Mouse (Mus musculus) midbrain, embryonic 15.5 days (tissue): ENCODE data around the gene Ptprk. TPM values are rescaled to one million over a fixed set of nuclear protein-coding genes. Genes with fewer than 3 reads are reported as not detected.

Experiments used
- ATAC-seq: fragments of 200-750 bp; cut with Nextera tagmentation; replicated peaks from 2 replicates; pipeline ENCODE4 v1.8.0; 2017; ENCODE audit warnings: moderate TSS enrichment
- H3K27ac ChIP-seq: fragments of 300-500 bp; sonication (generic); 2 replicates; pipeline ENCODE4 v1.5.1; 2015; ENCODE audit warnings: mild to moderate bottlenecking, inconsistent platforms
- H3K27me3 ChIP-seq: fragments of 300-500 bp; sonication (generic); replicated peaks from 2 replicates; pipeline ENCODE4 v1.6.1; 2015; ENCODE audit warnings: inconsistent platforms
- H3K36me3 ChIP-seq: fragments of 300-500 bp; sonication (generic); replicated peaks from 2 replicates; pipeline ENCODE4 v1.6.1; 2015; ENCODE audit warnings: inconsistent platforms
- H3K4me1 ChIP-seq: fragments of 300-500 bp; sonication (generic); 2 replicates; pipeline ENCODE4 v1.6.1; 2015; ENCODE audit warnings: inconsistent platforms
- H3K4me2 ChIP-seq: fragments of 300-500 bp; sonication (generic); 2 replicates; pipeline ENCODE4 v1.6.1; 2015; ENCODE audit warnings: inconsistent platforms, mild to moderate bottlenecking, moderate library complexity
- H3K4me3 ChIP-seq: fragments of 300-500 bp; sonication (generic); 2 replicates; pipeline ENCODE4 v1.5.1; 2015; ENCODE audit warnings: mild to moderate bottlenecking, inconsistent platforms
- H3K9ac ChIP-seq: fragments of 300-500 bp; sonication (generic); 2 replicates; pipeline ENCODE4 v1.6.1; 2015; ENCODE audit warnings: mild to moderate bottlenecking, inconsistent platforms
- H3K9me3 ChIP-seq: fragments of 300-500 bp; sonication (generic); 2 replicates; pipeline ENCODE4 v1.6.1; 2016; ENCODE audit warnings: inconsistent platforms
- WGBS: fragments of 180-500 bp; shearing (Covaris S2); methylation state at CpG from one replicate; pipeline ENCODE4 v1.1.7; 2015; ENCODE audit warnings: mixed read lengths; 5-methylcytosine and 5-hydroxymethylcytosine counted together
- polyA plus RNA-seq: library from polyadenylated mRNA; unstranded; fragments of >200 nt; fragmentation: Nextera tagmentation; extraction: Ambion mirVana; gene quantifications from 2 replicates; pipeline ENCODE4 v1.2.1, GENCODE M21; 2015

The Ptprk gene
- polyA plus RNA-seq, 1 experiment from 2014 or later, result 33.3 TPM

DNA sequence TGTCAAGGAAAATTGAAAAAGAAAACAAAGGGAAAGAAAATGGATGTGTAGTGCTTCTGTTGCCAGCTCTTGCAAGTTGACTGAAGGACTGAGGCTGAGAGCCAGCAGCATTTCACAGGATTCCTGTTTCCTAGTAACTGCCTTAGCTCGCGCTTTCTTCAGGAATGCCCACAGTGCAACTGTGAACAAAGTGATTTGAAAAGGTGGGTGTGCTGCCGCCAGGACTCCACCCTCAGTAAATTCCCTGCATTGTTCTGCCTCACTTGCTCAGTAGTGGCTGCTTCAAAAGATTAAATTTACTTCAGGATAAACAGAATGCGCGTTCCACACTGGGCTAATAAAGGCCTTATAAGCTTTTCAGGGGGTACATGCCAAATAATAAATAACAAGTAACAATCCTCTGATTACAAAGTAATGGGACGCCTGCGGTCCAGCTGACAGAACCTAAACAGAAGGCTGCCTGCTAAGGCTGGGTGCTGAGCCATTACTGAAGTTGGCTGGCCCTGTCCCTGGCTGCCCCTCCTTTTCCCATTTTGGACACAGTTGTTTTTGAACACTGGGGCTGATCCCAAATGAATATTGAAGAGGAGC is 418.7 kb downstream of the Ptprk start:
- Histone ChIP-seq H3K9ac (peak overlapping the region; percentile 20; the same call in 1 of the 2 replicates), H3K27me3 (no peaks in the 10 kb centered on the region), H3K9me3 (no peaks in the 10 kb centered on the region), H3K27ac (peak overlapping the region; percentile 65), H3K4me3 (peak overlapping the region; percentile 18), H3K4me1 (peaks cover 15% of the 10 kb centered on the region), H3K4me2 (peak overlapping the region; percentile 47), H3K36me3 (no peaks in the 10 kb centered on the region)
- WGBS, result 4% methylated on average over 7 of the region's 7 CpGs
- peak; percentile 94 for ATAC-seq

DNA sequence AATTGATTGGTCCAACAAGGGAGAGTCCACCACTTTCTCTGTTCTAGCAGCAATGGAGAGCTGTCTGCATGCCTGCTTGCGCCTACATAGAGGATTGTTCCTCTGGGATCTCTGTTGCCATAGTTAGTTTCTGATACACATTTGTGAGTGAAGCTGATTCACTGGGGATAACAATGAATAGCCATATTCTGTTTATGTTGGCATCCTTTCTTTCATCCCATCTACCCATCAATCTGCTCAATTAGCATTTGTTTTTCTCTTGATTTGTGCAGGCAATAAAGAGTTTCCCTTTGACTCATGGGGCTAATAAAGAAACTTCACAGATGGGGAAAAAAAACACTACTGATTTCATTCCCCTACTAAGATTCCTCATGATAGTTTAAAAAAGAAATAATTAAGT is 423.2 kb downstream of the Ptprk start:
- ATAC-seq, result no peak
- Histone ChIP-seq H3K36me3 (no peaks in the 10 kb centered on the region), H3K4me2 (no peak overlapping the region), H3K4me3 (no peak overlapping the region), H3K27me3 (no peaks in the 10 kb centered on the region), H3K9me3 (no peaks in the 10 kb centered on the region), H3K9ac (no peak overlapping the region), H3K27ac (no peak overlapping the region), H3K4me1 (peaks cover 9% of the 10 kb centered on the region)
- 68% methylated on average over 1 of the region's 1 CpGs for WGBS

DNA sequence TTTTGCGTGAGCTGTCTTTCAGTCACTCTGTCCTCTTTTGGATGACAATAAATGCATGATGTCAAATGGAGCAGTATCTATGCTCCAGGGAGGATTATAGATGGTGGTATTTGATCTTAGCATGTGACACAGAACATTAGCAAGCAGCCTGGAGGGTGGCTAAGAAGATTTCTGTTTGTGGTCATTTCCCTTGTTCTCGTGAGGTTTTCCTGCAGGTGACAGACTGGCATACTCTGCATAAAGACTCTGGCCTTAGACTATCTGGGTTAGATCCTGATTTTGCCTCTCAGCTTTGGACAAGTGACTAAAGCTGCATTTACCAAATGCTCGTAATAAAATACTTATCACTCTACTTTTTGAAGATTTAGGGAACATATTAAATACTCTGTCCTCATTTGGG is 423.9 kb downstream of the Ptprk start:
- no peaks in the 10 kb centered on the region for H3K9me3 ChIP-seq
- no peak overlapping the region for H3K27ac ChIP-seq
- WGBS, result 69% methylated on average over 3 of the region's 3 CpGs
- H3K4me1 ChIP-seq, result peaks cover 2% of the 10 kb centered on the region
- no peaks in the 10 kb centered on the region for H3K36me3 ChIP-seq
- no peak overlapping the region for H3K9ac ChIP-seq
- H3K4me3 ChIP-seq, result no peak overlapping the region
- no peak for ATAC-seq
- H3K4me2 ChIP-seq, result no peak overlapping the region
- H3K27me3 ChIP-seq, result no peaks in the 10 kb centered on the region

DNA sequence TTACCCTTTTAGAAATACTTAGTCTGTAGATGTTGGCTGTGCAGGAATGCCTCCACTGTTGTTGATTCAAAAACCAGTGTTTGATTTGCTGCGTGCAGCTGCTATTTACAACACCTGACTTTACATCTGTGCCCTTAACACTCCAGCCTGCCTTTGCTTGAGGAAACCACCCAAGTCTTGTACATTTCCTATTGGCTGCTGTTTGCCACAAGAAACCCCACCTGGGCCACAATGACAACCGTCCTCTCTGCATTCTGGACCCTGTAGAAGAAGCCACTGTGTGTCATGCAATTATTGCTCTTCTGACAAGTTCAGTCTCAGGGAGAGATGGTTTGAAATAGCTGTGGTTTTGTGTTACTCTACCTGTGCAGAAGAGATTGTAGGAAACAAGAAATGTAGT is 439.0 kb downstream of the Ptprk start:
- Histone ChIP-seq H3K9ac (no peak overlapping the region), H3K36me3 (no peaks in the 10 kb centered on the region), H3K4me1 (no peaks in the 10 kb centered on the region), H3K4me3 (no peak overlapping the region), H3K4me2 (no peak overlapping the region), H3K9me3 (no peaks in the 10 kb centered on the region), H3K27me3 (no peaks in the 10 kb centered on the region), H3K27ac (no peak overlapping the region)
- 87% methylated on average over 2 of the region's 2 CpGs for WGBS
- no peak for ATAC-seq

DNA sequence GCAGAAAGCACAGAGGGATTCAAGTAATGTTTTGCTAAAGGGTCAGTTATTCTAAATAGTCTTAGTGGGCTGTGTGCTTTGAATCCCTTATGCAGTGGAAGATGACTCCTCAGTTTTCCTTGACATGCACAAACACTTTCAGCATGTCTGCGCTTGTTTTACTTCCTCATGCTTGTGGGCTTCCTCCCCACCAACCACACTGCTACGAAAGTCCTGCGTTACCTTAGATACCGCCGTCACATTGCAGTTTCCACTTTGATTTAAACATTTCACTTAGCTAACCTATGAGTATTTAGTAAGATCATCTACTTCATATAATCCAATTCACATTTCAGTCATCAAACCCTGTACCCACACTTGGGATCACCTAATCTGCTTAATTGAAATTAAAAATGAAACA is 441.5 kb downstream of the Ptprk start:
- WGBS, result 92% methylated on average over 5 of the region's 5 CpGs
- Histone ChIP-seq H3K9me3 (no peaks in the 10 kb centered on the region), H3K4me3 (no peak overlapping the region), H3K36me3 (no peaks in the 10 kb centered on the region), H3K9ac (no peak overlapping the region), H3K27me3 (no peaks in the 10 kb centered on the region), H3K27ac (no peak overlapping the region), H3K4me1 (no peaks in the 10 kb centered on the region), H3K4me2 (no peak overlapping the region)
- no peak for ATAC-seq

DNA sequence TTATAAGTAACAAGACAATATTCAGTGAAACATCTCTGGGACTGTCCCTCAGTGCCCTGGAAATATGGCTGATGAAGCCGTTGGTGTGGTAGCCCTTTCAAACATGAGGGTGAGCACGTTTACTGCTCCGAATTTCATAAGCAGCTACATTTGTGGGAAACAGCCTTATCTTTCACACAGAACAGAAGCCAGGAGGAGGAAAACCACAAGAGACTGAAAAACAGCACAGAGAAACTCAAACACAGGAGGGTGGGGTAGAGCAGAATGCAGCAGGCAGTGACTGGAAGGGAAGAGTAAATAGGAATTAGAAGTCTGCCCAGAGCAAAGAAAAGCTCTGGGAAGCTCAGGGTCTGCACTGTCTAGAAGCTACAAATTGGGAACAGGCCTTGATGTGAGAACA is 443.7 kb downstream of the Ptprk start:
- ATAC-seq, result no peak
- Histone ChIP-seq H3K9ac (no peak overlapping the region), H3K4me2 (no peak overlapping the region)

DNA sequence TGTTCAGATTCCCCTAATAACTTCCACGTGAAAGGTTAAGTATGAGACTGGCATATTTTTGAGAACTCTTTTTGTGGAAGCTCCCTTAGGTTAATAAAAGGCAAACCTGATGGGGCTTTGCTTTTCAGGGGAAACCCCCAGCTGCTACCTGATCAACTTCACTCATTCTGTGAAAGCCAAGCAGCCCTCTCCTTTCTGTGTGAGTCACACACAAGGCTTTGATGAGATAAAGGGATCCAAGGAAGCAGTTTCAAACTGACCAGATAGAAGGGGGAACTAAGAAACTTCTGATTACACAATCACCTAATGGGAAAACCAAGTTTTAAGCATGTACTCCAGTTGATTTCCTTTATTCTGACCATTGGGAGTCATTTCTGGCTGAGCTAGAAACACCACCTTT is 445.2 kb downstream of the Ptprk start:
- Histone ChIP-seq H3K27ac (no peak overlapping the region), H3K36me3 (no peaks in the 10 kb centered on the region), H3K4me3 (no peak overlapping the region), H3K4me2 (no peak overlapping the region), H3K4me1 (0 out of 2 replicates have a peak, but pooled peaks cover 2% of the 10 kb centered on the region), H3K27me3 (no peaks in the 10 kb centered on the region), H3K9ac (no peak overlapping the region), H3K9me3 (no peaks in the 10 kb centered on the region)
- no peak for ATAC-seq
- 69% methylated on average over 1 of the region's 1 CpGs for WGBS

More for the DNA sequence above, 443.7 kb downstream of the Ptprk start:
- WGBS, result 85% methylated on average over 3 of the region's 3 CpGs
- Histone ChIP-seq H3K36me3 (no peaks in the 10 kb centered on the region), H3K4me1 (no peaks in the 10 kb centered on the region), H3K27ac (no peak overlapping the region), H3K27me3 (no peaks in the 10 kb centered on the region), H3K4me3 (no peak overlapping the region), H3K9me3 (no peaks in the 10 kb centered on the region)

DNA sequence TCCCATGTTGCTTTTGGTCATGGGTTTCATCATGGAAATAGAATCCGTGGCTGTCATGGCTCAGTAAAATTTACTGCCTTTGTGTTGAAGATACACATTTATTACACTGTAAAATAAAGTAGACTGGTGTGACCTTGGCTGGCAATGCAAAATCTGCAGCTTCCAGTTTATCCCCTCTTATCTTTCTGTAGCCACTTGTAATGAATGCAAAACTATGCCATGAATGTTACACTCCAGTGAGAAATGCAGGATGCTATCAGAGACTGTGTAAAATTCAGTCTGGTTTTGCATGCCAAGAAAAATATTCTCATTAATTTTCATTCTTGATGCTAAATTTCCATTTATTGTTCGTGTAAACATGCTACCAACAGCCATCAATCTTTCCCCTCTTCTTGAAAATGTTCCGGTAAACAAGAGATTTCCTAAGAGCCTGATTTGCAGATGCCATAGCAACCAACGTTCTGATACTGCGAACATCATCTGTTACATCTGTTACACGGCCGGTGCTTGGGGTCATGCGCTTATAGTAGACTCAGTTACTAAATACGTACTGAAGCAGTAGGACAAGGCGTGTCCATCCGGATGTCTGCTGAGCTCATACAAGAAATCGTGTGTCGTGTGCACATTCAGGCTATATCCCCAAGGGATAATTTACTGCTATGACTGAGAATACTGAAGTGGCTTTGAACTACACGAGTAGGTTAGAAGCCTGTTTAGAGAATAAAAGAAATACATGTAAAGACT is 449.5 kb downstream of the Ptprk start:
- Histone ChIP-seq H3K36me3 (no peaks in the 10 kb centered on the region), H3K27ac (peak overlapping the region; percentile 44; the same call in 1 of the 2 replicates), H3K4me2 (no peak overlapping the region), H3K4me3 (no peak overlapping the region), H3K9me3 (no peaks in the 10 kb centered on the region), H3K9ac (no peak overlapping the region), H3K27me3 (no peaks in the 10 kb centered on the region), H3K4me1 (0 out of 2 replicates have a peak, but pooled peaks cover 2% of the 10 kb centered on the region)
- 68% methylated on average over 14 of the region's 14 CpGs for WGBS
- ATAC-seq, result peak; percentile 69; the same call in 1 of the 2 replicates

DNA sequence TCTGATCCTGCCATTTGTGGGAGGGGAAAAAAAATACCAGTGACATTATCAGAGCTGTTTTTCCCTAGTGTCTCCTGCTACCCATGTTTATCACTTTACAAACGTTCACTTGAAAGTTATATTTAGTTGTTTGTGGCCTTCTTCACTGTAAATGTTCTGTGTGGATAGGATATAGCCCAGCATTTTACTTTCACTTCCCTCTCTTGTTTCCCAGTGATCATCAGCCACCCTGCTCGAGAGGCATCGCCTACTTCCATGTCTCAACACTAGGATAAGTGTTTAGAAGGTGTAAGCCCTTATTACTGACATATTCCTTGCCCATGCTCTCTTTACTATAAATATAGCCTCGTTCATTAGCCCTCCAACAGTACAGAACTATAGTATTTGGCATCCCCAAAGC is 466.0 kb downstream of the Ptprk start:
- no peak overlapping the region for H3K27ac ChIP-seq
- no peaks in the 10 kb centered on the region for H3K4me1 ChIP-seq
- H3K9ac ChIP-seq, result no peak overlapping the region
- H3K4me2 ChIP-seq, result no peak overlapping the region
- 82% methylated on average over 4 of the region's 4 CpGs for WGBS
- no peak overlapping the region for H3K4me3 ChIP-seq
- H3K27me3 ChIP-seq, result no peaks in the 10 kb centered on the region
- ATAC-seq, result no peak
- no peaks in the 10 kb centered on the region for H3K36me3 ChIP-seq
- H3K9me3 ChIP-seq, result no peaks in the 10 kb centered on the region

DNA sequence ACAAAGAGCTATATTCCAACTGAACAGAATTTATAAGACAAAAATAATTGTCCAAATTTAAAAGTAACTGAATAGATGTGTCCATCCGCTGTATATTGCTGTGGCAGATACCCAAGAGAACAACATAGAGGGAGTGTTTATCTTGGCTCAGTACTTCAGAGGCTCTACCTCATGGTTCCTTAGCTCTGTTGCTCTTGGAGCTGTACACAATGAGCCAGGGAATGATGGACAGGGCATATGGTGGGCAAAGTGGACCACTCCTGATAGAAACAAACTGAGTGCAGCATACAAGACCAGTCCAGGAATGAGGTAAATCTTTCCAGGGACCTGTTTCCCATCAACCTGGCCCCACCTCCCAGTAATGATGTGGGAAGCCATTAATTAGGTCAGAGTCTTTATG is 468.1 kb downstream of the Ptprk start:
- no peak for ATAC-seq
- no peaks in the 10 kb centered on the region for H3K4me1 ChIP-seq
- no peak overlapping the region for H3K9ac ChIP-seq
- no peaks in the 10 kb centered on the region for H3K27me3 ChIP-seq
- H3K4me2 ChIP-seq, result no peak overlapping the region
- no peaks in the 10 kb centered on the region for H3K36me3 ChIP-seq
- H3K9me3 ChIP-seq, result no peaks in the 10 kb centered on the region
- H3K27ac ChIP-seq, result no peak overlapping the region
- no peak overlapping the region for H3K4me3 ChIP-seq
- WGBS, result 100% methylated on average over 1 of the region's 1 CpGs

DNA sequence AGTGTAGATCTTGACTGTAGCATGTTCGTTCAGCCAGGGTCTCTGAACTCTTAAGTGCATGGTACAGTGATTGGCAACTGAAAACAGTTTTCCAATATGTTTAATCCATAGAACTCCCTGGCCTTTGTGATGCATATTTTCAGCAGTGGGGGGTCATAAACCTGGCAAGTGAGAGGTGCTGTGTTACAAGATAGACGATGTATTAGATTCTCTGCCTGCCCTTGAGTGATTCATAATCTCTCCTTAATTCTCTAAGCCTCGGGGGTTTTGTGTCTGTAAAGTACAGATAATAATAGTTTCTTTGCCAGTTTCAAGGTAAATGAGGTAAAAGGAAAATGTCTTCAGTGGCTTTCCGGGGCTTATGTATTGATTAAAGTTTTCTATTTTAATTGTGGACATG is 475.9 kb downstream of the Ptprk start:
- Histone ChIP-seq H3K36me3 (no peaks in the 10 kb centered on the region), H3K4me1 (no peaks in the 10 kb centered on the region; the same call in 1 of the 2 replicates), H3K4me3 (no peak overlapping the region), H3K27me3 (no peaks in the 10 kb centered on the region), H3K4me2 (no peak overlapping the region), H3K9ac (no peak overlapping the region), H3K9me3 (no peaks in the 10 kb centered on the region), H3K27ac (no peak overlapping the region)
- peak; percentile 75 for ATAC-seq
- 26% methylated on average over 4 of the region's 4 CpGs for WGBS

DNA sequence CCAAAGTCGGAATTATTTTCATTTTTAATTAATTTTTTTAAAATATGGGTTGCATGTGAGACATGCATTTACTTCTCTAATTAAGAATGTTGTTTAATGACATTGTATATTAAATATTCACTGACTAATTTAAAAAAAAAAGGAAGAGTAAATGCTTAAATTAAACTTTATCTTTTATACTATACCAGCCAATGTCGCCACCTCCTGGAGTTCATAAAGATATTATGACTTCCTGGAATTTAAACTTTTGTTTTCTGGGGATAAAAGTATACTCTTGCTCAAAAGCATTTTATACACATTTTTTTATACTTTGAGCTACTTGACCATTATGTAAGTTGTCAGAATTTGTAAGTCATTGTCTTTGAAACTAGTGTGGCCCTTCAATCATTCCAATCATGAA is 477.4 kb downstream of the Ptprk start:
- WGBS, result 96% methylated on average over 2 of the region's 2 CpGs
- ATAC-seq, result no peak
- Histone ChIP-seq H3K9me3 (no peaks in the 10 kb centered on the region), H3K4me2 (no peak overlapping the region), H3K4me3 (no peak overlapping the region), H3K27me3 (no peaks in the 10 kb centered on the region), H3K9ac (no peak overlapping the region), H3K4me1 (no peaks in the 10 kb centered on the region; the same call in 1 of the 2 replicates), H3K27ac (no peak overlapping the region), H3K36me3 (no peaks in the 10 kb centered on the region)
